Mouse (Mus musculus) WW6 (cell line): ENCODE measurements around the gene Mrpl42.

Experiments
- DNase-seq: peaks from one replicate; pipeline ENCODE4 v3.0.0-alpha.2; 2013; ENCODE audit warnings: low read depth, low spot score

Mrpl42 gene

DNA sequence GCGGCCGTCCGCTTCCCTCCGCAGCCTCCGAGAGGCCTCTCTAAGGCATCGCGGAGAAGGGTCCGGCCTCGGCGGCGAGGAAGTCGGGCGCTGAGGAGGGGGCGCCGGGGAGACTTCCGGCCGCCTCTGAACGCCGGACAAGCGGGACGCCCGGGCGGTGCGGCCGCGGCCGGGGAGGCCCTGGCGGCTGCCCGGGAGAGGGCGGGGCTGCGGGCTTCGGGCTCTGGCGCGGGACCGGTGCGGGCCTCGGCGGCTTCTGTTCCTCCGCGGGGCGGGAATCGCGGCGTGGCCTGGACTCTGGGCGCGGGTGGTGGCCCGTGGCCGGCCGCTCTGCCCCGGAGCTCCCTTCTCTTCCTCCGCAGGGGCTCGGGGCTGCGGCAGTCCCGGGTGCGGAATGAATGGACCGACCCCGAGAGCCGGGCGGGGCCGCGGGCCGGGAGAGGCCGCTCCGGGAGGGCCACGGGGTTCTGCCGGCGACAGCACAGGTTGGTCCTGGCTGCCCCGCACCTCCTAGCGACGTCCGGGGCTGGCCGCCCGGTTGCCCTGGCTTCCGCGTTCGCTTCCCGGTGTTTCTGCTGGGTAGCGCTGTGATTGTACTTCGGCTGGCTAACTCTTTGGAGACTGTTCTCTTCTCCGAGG, 13.7 kb upstream of the Mrpl42 start:
- no peak for DNase-seq

DNA sequence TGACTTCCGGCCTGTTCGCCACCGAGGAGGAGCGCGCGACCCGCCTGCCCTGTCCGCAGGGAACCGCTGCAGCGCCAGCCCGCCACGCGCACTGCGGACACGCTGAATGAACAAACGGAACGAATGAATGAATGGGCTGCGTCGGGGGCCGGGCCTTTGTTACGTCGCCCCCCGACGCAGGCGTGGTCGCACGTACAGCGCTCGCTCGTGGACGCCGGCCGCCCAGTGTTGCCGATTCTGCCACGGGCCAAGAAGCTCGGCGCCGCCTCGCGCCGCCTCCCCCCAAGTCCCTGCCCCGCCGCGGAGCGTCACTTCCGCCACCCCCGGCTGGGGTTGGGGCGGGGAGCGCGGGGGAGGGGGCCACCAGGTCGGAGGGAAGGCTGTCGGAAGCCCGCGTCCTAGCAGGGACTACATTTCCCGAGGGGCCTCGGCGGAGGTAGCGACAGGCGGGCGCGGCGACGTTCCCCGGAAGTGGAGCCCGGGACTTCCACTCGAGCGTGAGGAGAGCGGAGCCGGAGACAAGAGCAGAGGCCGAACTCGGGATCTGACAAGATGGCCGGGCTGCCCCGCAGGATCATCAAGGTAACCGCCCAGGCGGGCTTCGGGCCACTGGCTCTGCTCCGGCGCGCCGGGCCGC, 13.0 kb upstream of the Mrpl42 start, which contains the start of gene Ube2n:
Ube2n (plus strand) TSS at position 490 of the 637 bp plus-strand sequence.
- peak; percentile 97 for DNase-seq

DNA sequence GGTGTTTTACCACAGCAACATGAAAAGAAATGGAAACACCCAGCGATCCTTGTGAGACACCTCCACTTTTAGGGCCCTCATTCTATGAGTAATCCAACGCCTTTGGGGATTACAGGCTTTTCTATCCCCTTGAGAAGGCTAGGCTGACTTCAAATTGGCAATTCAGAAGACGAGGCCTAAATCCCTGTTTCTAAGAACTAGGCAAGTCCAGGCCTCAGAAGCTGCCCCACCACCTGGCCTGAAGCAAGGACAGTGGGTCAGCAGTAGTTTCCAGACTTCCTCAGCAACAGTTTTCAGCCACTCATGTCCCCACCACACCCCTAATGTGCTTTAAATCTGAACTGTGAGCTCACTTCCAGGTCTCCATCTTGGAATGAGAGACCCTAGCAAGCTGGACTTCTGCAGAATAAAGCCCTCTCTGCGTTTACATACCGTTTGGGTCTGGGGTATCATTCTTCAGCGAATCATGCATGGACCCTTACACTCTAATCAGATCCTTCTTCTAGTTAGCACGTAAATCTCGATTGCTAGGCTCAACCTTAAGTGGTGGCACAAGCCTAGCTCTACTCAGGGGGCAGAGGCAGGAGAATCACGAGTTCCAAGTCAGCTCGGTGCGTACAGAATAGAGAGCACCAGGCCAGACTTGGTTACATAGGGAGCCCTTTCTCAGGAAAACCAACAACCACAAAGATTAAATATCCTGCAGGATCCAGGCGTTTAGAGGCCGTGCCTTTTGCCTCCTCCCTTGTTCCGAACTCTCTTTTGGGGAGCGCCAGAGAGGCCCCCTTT, 12.2 kb upstream of the Mrpl42 start:
- DNase-seq: no peak

GRCm38 (mm10) chr10:95512635-95513034, 10.9 kb upstream of the Mrpl42 start:
- DNase-seq: no peak

GRCm38 (mm10) chr10:95509263-95509662, 7.5 kb upstream of the Mrpl42 start:
- no peak for DNase-seq

DNA sequence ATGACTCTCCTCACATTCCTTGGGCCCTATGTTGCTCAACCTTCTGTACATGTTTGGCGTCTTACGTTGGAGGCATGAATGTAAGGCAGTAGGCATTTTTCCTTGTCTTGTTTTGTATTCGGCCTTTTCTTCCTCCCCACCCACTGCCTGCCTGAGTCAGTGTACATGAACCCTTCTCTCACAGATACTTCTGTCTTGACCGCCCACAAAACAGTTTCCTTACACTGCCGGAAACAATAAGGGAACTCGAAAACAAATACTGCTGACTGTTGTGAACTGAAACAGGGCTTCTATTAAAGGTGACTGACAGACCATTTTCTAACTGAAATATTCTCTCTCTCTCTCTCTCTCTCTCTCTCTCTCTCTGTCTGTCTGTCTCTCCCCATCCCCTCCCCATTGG, 7.1 kb upstream of the Mrpl42 start:
- no peak for DNase-seq

DNA sequence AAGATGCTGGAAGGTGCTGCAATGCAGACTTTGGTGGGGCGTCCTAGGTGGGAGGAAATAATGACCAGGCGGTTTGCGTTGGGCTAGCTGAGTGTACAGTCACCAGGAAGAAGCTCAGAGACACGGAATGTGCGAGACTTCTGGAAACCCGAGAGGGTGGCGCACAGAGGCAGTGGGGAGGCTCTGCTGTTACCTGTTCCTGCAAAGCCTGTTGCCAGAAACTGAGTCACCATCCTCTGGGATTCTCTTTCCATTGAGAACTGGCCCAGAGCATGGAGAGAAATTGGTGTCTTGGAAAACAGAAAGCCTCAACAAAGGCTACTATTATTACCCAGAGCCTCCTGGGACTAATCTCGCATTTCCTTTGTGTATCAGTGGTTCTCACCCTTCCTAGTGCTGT, 6.4 kb upstream of the Mrpl42 start:
- DNase-seq: no peak

DNA sequence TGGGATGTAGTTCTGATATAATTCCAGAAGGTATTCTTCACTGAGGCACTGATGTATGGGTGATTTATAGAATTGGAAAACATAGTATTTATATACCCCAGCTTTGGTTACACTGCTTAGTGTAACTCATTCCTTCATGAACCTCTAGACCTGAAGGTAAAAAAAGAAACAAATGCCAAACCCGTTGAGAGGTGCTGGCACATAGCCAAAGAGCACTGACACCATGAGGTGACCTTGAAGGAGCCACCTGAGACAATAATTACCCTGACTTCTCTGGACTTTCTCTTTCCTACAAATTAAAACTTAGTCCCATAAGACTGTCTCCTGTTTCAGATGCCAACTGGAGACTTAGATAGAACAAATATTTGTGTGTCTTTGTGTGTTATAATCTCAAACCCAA, 2.6 kb upstream of the Mrpl42 start:
- no peak for DNase-seq

DNA sequence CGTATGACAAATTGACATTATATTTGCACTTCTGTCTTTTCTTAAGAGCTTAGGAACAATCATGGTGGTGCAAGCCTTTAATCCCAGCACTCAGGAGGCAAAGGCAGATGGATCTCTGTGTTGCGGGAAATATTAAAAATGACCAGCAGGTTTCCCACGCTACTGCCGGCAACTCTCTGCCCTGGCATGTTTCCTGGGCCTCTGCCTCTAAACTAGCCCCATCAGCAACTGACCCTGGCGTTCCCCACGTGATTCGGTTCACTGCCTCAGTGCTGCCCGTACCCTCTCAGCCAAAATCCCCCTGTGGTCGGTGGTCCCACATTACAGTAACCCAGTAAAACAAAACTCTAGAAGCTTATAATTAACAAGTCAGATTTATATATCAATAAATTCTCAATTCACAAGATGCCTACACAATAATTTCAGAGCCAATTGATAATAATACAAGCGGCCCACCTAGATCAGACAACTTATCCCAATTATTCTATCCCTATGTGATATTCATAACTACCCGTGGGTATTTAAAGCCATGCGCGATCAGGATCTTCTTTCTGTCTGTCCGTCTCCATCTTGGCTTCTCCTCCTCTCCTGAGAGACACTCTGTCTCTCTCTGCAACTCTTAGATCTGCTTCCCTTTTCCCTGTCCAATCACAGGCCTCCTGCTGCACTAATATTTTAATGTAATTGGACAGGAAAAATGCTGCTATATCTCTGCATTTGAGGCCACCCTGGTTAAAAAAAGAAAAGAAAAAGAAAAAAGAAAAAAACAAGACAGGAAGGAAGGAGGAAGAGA, 1.9 kb upstream of the Mrpl42 start:
- DNase-seq: no peak

- no peak for DNase-seq
Observed at GRCm38 (mm10) chr10:95501033-95501432, 707 bp downstream of the Mrpl42 start.

GRCm38 (mm10) chr10:95494268-95494667, 7.5 kb downstream of the Mrpl42 start:
- no peak for DNase-seq

DNA sequence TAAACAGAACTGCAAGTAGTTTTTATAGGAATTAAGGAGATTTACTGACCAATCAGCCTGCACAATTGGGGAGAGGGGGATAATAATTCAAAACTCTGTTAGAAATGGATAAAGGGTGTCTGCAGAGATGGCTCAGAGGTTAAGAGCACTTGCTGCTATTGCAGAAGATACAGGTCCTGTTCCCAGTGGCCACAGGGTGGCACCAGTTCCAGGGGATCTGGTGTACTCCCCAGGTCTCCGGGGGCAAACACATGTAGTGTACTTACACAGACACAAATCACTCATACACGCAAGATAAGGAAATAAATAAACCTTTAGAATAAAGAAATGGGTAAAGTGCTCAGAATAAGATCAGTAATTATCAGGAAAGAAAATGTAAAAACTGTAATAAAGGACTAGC, 12.1 kb downstream of the Mrpl42 start:
- no peak for DNase-seq

- no peak for DNase-seq
Observed at GRCm38 (mm10) chr10:95477516-95477915, 24.2 kb downstream of the Mrpl42 start.

DNA sequence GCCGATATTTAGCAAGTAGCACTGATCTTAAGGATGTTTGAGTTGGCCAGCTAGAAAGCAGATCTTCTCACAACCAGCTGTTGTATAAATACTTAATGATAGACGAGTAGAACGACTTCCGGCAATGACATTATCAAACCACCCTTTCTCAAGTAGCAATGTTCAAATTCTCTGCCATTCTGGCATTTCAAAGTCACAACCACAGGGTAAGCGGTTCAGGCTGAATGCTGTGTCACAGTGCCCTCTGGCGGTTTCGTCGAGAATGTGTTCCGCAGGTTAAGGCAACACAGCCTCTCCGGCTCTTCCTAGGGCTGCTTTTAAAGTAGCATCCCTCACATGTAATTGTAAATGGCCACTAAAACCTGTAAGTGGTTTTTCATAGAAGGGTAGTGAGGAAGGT, 25.8 kb downstream of the Mrpl42 start:
- DNase-seq: peak; percentile 49

- DNase-seq: no peak
Observed at GRCm38 (mm10) chr10:95471889-95472547, 29.7 kb downstream of the Mrpl42 start.

GRCm38 (mm10) chr10:95471186-95471585, 30.6 kb downstream of the Mrpl42 start:
- no peak for DNase-seq

DNA sequence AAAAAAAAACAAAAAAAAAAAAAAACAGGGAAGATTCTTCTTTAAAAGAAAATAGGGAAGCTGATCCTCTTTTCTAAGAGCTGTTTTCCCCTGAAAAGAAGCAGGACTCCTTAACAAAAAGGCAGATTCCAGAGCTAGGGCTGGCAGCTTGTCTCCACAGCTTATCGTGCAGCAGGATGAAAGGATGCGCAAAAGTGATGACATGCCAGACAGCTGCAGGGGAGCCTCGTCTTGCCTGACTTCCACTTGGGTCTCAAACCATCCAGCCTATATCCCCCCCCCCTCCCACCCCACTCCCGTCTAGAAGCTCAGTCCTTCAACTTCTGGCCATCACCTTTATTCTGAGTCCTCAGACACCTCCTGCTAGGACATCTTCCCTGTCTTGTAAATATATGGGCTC, 32.8 kb downstream of the Mrpl42 start:
- no peak for DNase-seq

DNA sequence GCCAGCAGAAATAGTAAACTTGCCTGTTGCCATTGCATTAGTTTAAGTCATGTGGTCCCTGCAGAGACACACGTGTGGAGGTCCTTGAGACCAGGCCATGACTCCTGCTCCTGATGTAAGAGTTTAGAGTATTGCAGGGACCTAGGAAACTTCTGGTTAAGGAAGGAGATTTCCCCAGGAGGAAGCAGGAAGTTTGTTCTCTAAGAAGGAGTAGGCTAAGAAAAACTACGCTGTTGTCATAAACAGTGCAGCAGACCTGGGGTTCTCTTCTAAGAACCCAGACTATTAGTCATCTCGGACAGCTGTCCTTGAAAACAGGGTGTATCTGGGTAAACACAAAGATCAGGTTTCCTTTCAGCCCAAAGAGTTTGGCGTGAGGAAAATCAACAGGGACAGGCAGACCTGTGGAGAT, 36.2 kb downstream of the Mrpl42 start:
- no peak for DNase-seq

DNA sequence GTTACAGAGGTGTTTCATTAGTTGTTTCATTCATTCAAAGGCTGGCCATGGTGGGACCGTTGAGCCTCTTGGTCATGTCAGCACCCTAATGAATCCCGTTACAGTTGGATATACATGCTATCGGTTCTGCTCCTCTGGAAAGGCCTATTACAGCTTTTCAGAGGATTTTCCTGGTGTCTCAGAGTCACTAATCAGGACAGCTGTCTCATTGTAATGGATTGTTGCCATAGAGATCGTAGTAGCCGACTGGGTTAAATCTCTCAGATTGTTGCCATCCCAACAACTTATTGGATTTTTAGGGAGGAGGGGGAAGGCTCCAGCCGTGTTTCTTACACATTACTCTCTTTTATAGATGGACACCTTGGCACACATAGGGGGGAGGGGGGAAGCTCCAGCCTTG, 37.2 kb downstream of the Mrpl42 start:
- DNase-seq: no peak

DNA sequence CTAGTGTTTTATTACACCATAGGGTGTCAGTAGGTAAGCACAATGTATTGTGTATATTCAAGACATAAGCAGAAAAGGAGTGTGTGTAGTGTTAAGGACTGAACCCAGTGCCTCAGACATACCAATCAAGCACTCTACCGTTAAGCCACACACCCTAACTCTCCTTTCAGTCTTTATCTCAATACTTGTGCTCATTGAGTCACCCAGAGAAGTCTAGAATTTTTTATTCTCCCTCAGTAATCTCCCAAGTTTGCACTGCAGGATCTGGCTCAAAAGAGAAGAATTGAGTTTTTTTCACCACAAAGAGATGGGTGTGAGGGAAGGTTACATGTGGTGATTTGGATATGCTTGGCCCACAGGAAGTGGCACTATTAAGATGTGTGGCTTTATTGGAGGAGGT, 39.5 kb downstream of the Mrpl42 start:
- DNase-seq: no peak

DNA sequence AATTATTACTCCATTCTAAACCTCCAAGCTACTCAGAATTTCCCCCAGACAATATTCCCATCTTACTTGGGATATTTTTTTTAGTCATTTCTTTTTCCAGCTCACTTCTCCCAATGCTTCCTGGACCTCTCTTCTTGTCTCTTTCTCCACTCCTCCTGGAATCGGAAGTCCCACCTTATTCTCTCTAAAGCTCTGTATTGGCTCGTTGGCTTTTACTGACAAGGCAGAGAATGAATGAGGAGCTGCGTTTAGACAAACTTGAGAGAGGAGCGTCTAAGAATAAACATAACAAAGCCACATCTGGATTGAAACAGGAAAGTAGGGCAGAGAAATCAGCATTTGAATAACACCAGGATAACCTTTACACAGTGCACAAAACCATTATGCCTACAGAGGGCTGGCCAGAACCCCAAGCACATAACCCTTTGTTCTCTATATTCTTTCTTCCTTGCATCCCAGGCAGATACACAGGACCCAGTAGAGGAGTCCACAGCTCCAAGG, 40.6 kb downstream of the Mrpl42 start:
- peak; percentile 67 for DNase-seq
